Mouse (Mus musculus) urinary bladder, adult 2 months (tissue): ENCODE measurements around the gene Moap1. TPM values are rescaled to one million over a fixed set of nuclear protein-coding genes. Genes with fewer than 3 reads are reported as not detected.

ENCODE experiments used
- DNase-seq: peaks from one replicate; pipeline ENCODE4 v3.0.0; 2022; ENCODE audit warnings: low spot score
- polyA plus RNA-seq: library from polyadenylated mRNA; depleted of rRNA; stranded (reverse); fragments of >200 nt; gene quantifications from 2 replicates; pipeline ENCODE4 v1.2.3, GENCODE M21; 2012; rRNA removed

Gene Moap1
- 4.2 and 4.6 TPM in 2 replicates for polyA plus RNA-seq

GRCm38 (mm10) chr12:102743589-102744574 lies at the start of gene Moap1, which contains the start of gene Tmem251:
Moap1 (minus strand) TSS chr12:102743661.
Tmem251 (plus strand) TSS chr12:102743762.
- peak; percentile 86 for DNase-seq

DNA sequence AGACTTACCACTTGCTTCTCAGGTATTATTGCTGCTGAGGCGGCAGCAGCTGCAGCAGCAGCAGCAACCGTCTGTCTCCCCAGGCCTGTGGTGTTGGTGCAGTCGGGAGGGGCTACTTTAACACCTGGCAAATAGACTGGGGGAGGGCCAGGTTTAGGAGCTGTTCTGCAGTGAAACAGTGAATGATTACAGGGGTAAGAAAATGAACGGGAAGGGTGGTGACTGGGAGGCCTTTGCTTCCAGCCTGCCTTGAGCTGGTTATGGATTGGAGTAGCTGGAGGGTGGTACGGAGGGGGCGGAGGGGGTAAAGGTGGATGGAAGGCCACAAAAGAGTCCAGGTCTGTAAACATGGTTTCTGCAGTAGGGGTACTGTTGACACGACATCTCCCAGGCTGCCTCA lies 44.5 kb upstream of the Moap1 start:
- DNase-seq: no peak

- DNase-seq: no peak
Observed at GRCm38 (mm10) chr12:102785593-102785985, 42.1 kb upstream of the Moap1 start.

DNA sequence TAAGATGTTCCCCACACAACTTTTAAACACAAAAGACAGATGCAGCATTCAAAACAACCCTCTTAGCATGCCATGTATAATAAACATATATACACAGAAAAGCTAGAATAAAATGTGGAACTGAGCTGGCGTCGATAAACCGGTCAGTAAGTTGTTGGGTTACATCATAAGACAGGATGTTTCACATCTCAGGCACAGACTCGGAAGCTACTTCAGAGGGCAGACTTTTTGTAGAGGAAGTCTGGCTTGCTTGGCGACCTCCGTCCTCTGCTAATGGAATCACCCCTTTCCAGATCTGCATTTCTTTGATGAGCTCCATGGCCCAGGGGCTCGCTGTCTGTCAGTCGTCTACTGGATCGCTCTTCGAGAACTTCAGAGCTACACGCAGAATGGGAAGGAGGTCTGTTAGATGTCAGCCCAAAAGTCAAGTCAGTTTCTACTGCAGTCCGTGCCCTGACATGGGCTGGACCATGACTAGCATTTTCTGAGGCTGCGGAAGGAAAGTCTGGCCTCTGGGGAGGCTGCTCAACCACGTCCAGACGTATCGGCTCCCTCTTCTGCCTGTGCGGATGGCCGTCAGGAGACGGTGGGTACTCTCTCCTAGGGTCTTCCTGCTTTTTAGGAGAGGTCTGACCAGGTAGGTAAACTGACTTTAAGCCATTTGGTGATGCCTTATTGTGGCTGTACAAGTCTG lies 41.6 kb upstream of the Moap1 start:
- no peak for DNase-seq

DNA sequence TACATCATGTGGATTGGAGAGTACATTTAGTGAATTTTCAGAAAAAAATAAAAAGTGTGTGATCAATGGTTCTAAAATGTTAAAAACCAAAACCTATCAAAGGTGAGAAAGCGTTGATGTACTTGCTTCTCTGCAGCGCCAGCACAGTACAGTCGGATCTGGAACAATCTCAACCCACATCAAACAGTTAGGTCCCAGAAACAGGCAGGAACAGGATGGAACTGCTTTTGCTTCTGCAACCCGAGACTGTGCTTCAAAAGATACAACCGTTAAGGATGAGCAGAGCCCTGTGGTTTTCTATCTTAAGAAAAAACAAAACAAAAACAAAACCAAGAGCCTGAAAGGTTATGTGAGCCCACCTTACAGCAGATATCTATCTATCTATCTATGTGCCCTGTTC lies 39.4 kb upstream of the Moap1 start:
- DNase-seq: no peak

DNA sequence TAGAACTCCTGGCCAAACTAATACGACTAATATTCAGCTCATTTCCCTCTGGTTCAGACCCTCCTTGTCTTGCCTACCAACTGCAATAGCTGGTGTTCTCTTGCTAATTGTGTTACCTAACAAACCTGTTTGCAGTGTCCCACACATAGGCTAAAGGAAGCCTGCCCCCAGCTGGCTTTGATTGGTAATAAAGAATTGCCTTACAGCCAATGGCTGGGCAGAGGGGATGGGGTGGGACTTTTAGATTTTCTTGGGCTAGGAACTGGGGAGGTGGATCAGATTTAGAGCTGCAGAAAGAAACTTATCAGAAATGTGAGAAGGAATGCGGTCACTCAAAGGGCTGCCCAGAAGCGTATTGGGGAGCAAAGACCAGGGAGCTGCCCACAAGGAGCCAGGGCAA lies 36.0 kb upstream of the Moap1 start:
- DNase-seq: no peak

GRCm38 (mm10) chr12:102778151-102778550 lies 34.7 kb upstream of the Moap1 start:
- DNase-seq: no peak

DNA sequence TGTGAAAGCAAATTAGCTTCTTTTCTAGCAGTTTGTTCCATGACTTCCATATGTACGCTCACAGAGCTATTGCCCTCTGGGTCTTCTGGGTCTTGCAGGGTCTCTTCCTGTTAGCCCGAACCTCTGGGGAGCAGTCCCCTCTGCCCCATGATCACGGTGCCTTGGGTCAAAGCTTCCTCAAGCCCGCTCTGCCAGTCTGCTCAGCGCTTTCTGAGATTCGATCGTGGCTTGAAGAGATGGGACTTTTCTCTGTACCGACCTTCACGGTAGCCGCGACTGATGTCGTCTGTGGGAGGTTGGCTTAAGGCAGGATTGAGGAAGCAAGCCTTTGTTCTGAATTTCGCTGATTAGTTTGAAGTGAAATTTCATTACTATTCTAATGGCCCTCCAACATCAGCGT lies 32.6 kb upstream of the Moap1 start:
- no peak for DNase-seq

DNA sequence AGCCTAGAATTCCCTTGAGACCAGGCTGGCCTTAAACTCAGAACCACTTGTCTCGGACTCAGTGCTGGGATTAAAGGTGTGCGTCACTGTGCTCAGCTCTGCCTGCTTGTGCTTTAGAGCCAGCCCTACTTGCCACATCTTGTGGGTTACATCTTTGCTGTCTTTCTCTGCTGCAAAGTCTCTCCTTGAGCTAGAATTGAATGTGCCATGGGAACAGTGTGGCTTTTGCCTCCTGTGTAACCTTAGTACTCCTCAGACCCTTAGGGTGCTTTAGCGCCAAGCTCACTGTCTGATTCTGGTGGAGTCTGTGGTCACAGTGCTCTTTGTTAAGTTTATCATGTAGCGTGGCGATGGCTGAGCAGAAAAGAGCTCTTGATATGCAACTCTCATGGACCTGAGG lies 29.2 kb upstream of the Moap1 start:
- no peak for DNase-seq

DNA sequence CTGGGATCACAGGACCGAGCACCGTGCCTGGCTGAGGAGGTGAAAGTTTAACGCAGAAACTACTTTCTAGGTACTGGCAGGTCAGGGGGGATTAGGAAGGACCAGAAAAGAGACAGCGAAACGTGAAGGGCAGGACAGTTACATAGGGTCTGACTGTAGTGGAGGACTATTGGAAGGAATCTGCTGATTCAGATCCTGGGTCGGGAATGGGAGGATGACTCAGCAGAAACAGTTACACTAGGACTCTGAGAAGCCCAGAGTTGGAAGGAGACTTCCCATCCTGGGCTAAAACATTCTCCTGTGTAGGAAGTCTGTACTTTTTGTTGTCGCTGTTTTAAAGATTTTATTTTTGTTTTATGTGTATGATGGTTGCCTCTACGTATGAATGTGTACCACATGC lies 28.1 kb upstream of the Moap1 start:
- DNase-seq: no peak

DNA sequence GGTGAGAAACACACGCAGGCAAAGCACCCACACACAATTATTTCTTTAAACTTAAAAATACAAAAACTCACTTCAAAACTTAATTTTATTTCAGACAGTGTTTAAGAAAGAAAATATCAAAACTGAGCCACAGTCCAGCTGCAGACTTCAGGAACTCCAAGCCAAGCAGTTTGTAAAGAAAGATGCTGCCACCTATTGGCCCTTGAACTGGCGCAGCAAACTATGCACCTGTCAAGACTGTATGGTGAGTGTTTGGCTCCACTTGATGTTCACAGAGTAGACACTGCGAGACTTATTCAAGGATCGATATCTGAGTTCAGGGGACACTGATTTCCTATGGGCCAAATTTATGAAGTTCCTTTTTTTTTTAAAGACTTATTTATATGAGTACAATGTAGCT lies 25.5 kb upstream of the Moap1 start:
- DNase-seq: no peak

DNA sequence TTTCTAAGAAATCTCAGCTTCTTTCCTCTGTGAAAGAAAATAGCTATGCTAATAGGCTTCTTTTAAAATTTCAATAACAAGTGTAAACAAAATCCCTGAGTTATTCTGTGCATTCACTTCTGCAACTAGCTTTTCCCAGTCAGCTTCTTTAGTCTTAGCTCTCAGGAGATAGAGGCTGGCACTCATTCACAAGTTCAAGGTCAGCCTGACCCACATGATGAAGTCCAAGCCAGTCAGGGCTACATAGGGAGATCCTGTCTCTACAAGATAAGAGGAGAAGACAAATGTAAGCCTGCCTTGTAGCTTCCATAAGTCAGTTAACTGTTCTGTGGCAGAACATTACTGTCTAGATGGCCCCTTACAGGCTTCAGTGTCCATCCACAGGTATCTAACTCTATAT lies 20.2 kb upstream of the Moap1 start:
- DNase-seq: no peak

GRCm38 (mm10) chr12:102761668-102762067 lies 18.2 kb upstream of the Moap1 start:
- DNase-seq: no peak

- no peak for DNase-seq
Observed at GRCm38 (mm10) chr12:102758936-102759335, 15.5 kb upstream of the Moap1 start.

- DNase-seq: no peak
Observed at GRCm38 (mm10) chr12:102758403-102758756, 14.9 kb upstream of the Moap1 start, which contains the start of gene Gm20604. Gm20604 (minus strand) TSS chr12:102758672.

DNA sequence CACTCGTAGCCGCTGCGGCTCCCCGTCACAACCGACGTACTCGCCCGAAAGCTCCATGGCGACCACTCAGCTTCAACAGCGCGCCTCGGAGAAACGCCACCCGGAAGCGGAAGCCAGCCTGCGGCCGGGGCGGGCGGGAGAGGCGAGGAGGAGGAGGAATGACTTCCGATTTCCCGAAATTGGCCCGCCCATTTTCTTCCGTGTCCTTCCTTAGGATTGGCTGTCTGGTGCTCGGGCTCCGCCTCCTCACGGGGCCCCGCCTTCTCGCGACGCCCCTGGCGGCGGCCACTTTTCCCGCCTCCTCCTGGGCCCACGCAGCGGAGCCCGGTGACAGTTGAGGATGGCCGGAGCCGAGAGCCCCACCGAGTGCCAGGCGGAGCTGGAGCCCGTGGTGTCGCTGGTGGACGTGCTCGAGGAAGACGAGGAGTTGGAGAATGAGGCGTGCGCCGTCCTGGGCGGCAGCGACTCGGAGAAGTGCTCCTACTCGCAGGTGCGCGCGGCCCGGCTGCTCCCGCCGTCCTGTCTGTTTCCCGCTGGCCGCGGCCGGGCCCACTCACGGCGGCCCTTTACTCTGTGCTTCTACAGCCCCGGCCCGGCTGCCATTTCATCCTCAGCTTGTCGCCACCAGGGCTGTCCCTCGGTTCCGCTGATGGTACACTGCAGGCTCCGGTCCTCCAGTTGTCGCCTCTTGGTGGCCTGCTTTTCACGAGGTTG lies 14.4 kb upstream of the Moap1 start, which contains the start of the genes Gm28051, Gon7 and Ubr7:
TSS of gene Gm28051 (minus strand) at position 77 of the 714 bp plus-strand sequence.
TSS of gene Gon7 (minus strand) at position 115 of the 714 bp plus-strand sequence.
TSS of gene Ubr7 (plus strand) at position 279 of the 714 bp plus-strand sequence.
- DNase-seq: peak; percentile 94

DNA sequence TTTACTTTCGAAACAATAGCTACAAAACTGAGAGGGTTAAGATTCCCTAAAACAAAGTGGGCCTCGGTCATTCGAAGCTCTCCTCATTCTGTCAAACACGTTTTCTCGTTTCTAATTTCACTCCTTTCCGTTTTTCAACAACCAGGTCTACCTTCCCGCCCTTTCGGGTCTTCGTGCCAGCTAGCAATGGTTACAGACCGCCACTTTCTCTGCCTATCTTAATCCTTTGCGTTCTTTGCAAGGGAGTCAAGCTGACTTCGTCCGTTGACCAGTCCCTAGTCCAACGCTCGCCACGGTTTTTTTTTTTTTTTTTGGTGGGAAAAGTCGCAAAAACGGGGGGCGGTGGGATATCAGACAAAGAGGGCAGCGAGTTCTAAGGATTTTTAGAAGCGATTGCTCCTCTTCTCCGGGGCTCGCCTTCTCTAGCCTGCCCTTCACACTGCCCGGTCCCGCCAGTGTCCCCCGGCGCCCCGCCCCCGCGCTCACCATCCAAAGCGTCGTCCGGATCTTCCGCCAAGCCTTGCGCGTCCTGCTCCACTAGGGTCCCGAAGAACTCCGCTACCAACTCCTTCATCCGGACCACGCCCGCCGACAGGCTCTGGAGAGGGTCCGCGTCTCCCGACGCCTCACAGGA lies 13.7 kb upstream of the Moap1 start:
- DNase-seq: no peak

- DNase-seq: no peak
Observed at GRCm38 (mm10) chr12:102756304-102756703, 12.8 kb upstream of the Moap1 start.

GRCm38 (mm10) chr12:102748256-102748655 lies 4.8 kb upstream of the Moap1 start:
- no peak for DNase-seq

DNA sequence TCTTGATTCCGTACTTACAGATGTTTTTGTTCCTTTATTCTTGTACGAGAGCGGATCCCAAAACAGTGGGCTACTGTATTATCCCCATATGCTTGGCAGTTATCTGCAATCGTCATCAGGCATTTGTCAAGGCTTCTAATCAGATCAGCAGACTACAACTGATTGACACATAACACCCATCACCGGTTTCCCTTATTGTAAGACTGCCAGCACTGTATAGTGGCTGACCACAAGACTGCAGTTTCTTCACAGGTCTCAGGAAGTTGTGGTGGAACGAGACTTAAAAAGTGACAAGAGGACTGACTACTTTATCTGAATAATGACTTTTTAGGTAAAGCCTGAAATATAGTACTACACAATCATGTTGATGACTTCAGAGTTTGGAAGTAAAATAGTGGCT lies 1.4 kb upstream of the Moap1 start:
- no peak for DNase-seq

- DNase-seq: no peak
Observed at GRCm38 (mm10) chr12:102743036-102743588, 349 bp downstream of the Moap1 start.
